8 mouse cellular contexts compared by ENCODE assay signal in genomic region chr3:53656328-53656877, GRCm38 (mm10). TPM values are rescaled to one million over a fixed set of nuclear protein-coding genes. Genes with fewer than 3 reads are reported as not detected.
DNase-seq lines count a peak whose midpoint lies in the region; ATAC-seq and TF ChIP-seq lines count a peak whose summit lies in the region.

No protein-coding gene starts in this region.

- no peak overlapping the region for H3K27ac ChIP-seq in left cerebral cortex, adult 2 months
- peak overlapping the region; percentile 9; the same call in 1 of the 2 replicates for H3K27ac ChIP-seq in embryonic facial prominence, embryonic 12.5 days
- peak overlapping the region; percentile 87 for H3K27ac ChIP-seq in intestine, embryonic 15.5 days

- TF ChIP-seq CTCF in left cerebral cortex, adult 2 months (IDR thresholded peaks at IDR 0.05) = no peak

- H3K9me3 ChIP-seq in embryonic facial prominence, embryonic 12.5 days = peaks cover 16% of the 10 kb centered on the region; the same call in 1 of the 2 replicates
- peaks cover 8% of the 10 kb centered on the region; the same call in 1 of the 2 replicates for H3K9me3 ChIP-seq in intestine, embryonic 15.5 days

- intact Hi-C loops in left cerebral cortex, adult 2 months (cut with DNase I) = no loop called here
- intact Hi-C loops in left cerebral cortex, postnatal 36 days (cut with DNase I) = loop anchor here (5.0 kb wide), 2 partner anchors 69 to 129 kb away; no protein-coding TSS in a partner anchor

- no peak for ATAC-seq in embryonic facial prominence, embryonic 12.5 days (ENCODE audit: insufficient number of reproducible peaks, insufficient read depth, low FRiP score, low TSS enrichment)
- peak; percentile 46 for ATAC-seq in intestine, embryonic 15.5 days

- H3K4me2 ChIP-seq in embryonic facial prominence, embryonic 12.5 days (replicated peaks) = peak overlapping the region; percentile 100
- H3K4me2 ChIP-seq in intestine, embryonic 15.5 days (replicated peaks) = peak overlapping the region; percentile 97

- WGBS in embryonic facial prominence, embryonic 12.5 days = 2% methylated on average over 42 of the region's 42 CpGs
- WGBS in intestine, embryonic 15.5 days = 1% methylated on average over 42 of the region's 42 CpGs

- H3K4me3 ChIP-seq in left cerebral cortex, adult 2 months = peak overlapping the region; percentile 48
- peak overlapping the region; percentile 60 for H3K4me3 ChIP-seq in embryonic facial prominence, embryonic 12.5 days
- H3K4me3 ChIP-seq in intestine, embryonic 15.5 days (replicated peaks) = peak overlapping the region; percentile 59

- H3K4me1 ChIP-seq in embryonic facial prominence, embryonic 12.5 days = peaks cover 19% of the 10 kb centered on the region; the same call in 1 of the 2 replicates
- H3K4me1 ChIP-seq in intestine, embryonic 15.5 days (replicated peaks) = peaks cover 7% of the 10 kb centered on the region; the same call in 1 of the 2 replicates

- H3K9ac ChIP-seq in embryonic facial prominence, embryonic 12.5 days = peak overlapping the region; percentile 52
- peak overlapping the region; percentile 43 for H3K9ac ChIP-seq in intestine, embryonic 15.5 days

- DNase-seq in left cerebral cortex, adult 2 months (ENCODE audit: extremely low spot score in 1 of 2, low spot score in 2 of 2) = peak in 1 of 2 experiments; percentile 25
- no peak for DNase-seq in left cerebral cortex, postnatal 36 days (ENCODE audit: low spot score in 2 of 2)
- peak; percentile 5 for DNase-seq in lung, postnatal 36 days
- DNase-seq in adrenal gland, adult 18-20 months (ENCODE audit: low spot score in 2 of 2) = no peak
- DNase-seq in ovary, adult 18-20 months (ENCODE audit: low spot score) = no peak
- no peak for DNase-seq in adrenal gland, postnatal 4 days (ENCODE audit: low spot score in 2 of 2)

- peaks cover 31% of the 10 kb centered on the region for H3K27me3 ChIP-seq in embryonic facial prominence, embryonic 12.5 days
- H3K27me3 ChIP-seq in intestine, embryonic 15.5 days (replicated peaks) = peaks cover 3% of the 10 kb centered on the region; the same call in 1 of the 2 replicates

- H3K36me3 ChIP-seq in embryonic facial prominence, embryonic 12.5 days = peaks cover 20% of the 10 kb centered on the region
- H3K36me3 ChIP-seq in intestine, embryonic 15.5 days = peaks cover 21% of the 10 kb centered on the region

RNA-seq across cellular contexts. Expression of gene Frem2, which starts 0.8 kb away (rescaled TPM):
- 1 to 10 TPM; 1.4 to 2.2 TPM for total RNA-seq in left cerebral cortex, adult 2 months (2021)
- total RNA-seq in left cerebral cortex, postnatal 36 days (2021) = 1 to 10 TPM; 1.2 to 1.5 TPM
- polyA plus RNA-seq in embryonic facial prominence, embryonic 12.5 days (2016; fragmentation: Nextera tagmentation; extraction: Ambion mirVana) = 6.4 and 6.7 TPM in 2 replicates
- 7.1 and 8.0 TPM in 2 replicates for polyA plus RNA-seq in intestine, embryonic 15.5 days (2015; fragmentation: Nextera tagmentation; extraction: Ambion mirVana)
- under 1 TPM; 0.13 TPM for total RNA-seq in adrenal gland, adult 18-20 months (2021)
- 1 to 10 TPM; 3.8 to 9.6 TPM for total RNA-seq in adrenal gland, postnatal 4 days (2021)
